Mouse (Mus musculus) heart, postnatal 14 days (tissue): ENCODE results near the gene A930004D18Rik. TPM values are rescaled to one million over a fixed set of nuclear protein-coding genes. Genes with fewer than 3 reads are reported as not detected.

Source experiments
- DNase-seq, 2 experiments: peaks; one replicate each; pipeline ENCODE4 v3.0.0; 2021 to 2022
- intact Hi-C: fragments of 180-260 bp; cut with DNase I; formaldehyde crosslinking; loops from one replicate; pipeline ENCODE4 v1.15.1; 2025
- long read RNA-seq, 2 experiments: library from polyadenylated mRNA; stranded (forward); transcript quantifications; one replicate each; pipeline ENCODE4 v2.0.0; 2021
- total RNA-seq, 2 experiments: library from RNA; stranded (reverse); gene quantifications; 2 replicates each; pipeline ENCODE4 v1.2.3; 2021

The A930004D18Rik gene
- 1 to 10 TPM; 3.1 to 4.0 TPM for total RNA-seq
- long read RNA-seq, experiment 1, partial matches to known transcripts = 1 of 5 reads
- long read RNA-seq, experiment 1, other reads (novel, unspliced or antisense) = 2 of 5 reads
- long read RNA-seq, experiment 2 = 0 reads

DNA sequence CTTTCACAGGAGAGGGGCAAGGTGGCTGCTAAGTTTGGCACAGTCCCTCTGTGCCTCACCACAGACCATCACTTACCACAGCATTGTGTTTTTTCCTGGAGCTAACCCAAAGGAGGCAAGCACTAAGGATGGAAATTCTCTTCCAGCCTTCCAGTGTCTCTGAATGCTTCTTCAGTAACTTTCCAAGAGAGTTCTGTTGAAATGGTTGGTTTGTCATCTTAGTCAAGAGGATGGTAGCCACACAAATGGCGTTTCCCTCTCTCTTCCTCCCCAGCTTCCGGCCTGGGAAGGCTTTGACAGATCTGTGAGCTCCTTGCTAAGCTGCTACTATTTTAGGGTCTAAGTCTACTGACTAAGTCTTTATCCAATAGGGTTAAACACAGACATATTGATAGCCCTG, at the start of gene A930004D18Rik:
TSS of gene A930004D18Rik (minus strand) at position 247 of the 400 bp plus-strand sequence.
- DNase-seq = no peak

DNA sequence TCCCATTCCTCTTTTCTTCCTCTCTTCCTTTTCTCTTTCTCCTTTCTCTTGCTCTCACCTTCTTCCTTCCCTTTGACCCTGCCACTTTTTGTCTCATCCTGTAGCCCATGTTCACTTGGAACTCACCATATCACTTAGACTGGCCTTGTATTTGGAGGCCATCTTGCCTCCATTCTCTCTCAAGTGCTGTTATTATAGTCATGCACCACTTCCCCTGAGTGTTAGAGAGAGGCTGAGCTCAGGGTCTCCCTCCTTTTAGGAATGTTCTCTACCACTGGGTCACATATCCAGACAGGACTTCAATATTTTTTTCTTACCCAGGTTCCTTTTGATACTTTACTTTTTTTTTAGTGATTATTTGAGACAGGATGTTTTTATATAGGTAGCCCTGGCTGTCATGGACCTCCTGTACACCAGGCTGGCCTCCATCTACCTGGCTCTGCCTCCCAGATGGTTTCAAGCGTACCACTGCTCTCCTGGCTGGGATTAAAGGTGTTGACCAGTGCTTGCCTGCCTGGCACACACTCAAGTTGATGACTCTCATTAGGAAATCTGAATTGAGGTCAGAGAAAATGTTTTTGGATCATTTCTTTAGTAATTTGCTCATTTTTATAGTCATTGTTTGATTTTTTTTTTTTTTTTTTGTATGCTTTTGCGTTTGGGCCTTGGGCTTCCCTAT, 42.8 kb upstream of the A930004D18Rik start:
- no peak for DNase-seq
- intact Hi-C loops = no loop called here

More for the DNA sequence above, at the start of gene A930004D18Rik:
- intact Hi-C loops = no loop called here

DNA sequence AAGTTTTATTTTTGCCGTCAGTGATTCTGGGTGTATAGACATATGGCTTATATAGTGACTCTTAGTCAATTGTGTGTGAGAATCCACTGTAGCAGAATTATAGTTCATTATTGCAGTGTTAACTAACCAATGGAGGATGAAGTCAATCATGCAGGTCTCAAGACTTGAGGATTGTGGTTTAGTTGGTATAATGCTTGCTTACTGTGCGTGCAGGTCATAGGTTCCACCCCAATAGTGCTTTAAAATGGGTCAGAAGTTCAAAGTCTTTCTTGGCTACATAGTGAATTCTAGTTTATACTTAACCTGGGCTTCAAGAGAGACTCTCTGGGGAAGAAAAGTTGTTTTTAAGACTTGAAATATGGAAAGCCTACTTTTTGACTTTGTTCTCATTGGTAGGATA, 34.4 kb upstream of the A930004D18Rik start:
- no peak for DNase-seq
- intact Hi-C loops = no loop called here

DNA sequence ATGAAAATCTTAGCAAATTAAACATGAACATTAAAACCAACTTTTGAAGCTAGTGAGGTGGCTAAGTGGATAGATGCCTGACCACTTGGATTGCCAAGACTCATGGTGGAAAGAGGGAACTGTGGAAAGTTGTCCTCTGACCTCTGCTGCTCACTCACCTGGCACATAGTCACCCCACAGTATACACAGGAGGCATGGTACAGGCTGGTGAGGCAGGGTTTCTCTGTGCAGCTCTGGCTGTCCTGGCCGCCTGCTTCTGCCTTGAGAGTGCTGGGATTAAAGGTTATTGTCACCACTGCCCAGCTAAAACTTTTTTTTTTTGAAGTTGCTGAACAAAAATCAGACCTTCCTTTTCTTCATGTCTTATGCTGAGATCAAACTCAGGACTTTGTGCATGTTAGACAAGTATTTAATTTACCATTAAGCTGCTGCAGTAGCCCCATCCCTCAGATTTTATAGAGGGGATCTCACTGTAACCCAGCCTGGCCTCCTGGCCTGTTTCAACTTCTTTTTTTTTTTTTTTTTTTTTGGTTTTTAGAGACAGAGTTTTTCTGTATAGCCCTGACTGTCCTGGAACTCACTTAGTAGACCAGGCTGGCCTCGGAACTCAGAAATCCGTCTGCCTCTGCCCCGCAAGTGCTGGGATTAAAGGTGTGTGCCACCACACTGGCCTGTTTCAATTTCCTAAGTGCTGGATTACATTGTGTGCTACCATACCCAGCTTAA, 30.7 kb upstream of the A930004D18Rik start:
- no peak for DNase-seq
- intact Hi-C loops = loop anchor here (10.0 kb wide), 1 partner anchor 137 kb away; no protein-coding TSS in a partner anchor

DNA sequence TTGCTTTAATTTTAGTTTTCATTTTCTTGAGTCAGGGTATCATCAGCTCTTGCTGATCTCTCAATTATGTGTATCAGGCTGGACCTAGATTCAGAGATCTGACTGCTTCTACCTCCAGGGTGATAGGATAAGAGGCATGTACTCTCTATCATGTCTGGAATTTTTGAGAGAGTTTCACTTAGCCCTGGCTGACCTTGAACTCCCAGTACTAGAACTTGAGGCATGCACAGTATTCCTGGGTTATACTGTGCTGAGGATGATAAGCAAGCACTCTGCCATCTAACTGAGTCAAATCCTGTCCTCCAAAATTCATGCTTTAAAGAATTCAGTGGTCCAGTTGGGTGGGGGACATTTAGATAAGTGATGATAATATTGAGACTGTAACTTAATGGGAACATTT, 28.9 kb upstream of the A930004D18Rik start:
- intact Hi-C loops = loop anchor here (10.0 kb wide), 1 partner anchor 138 kb away; no protein-coding TSS in a partner anchor
- no peak for DNase-seq

DNA sequence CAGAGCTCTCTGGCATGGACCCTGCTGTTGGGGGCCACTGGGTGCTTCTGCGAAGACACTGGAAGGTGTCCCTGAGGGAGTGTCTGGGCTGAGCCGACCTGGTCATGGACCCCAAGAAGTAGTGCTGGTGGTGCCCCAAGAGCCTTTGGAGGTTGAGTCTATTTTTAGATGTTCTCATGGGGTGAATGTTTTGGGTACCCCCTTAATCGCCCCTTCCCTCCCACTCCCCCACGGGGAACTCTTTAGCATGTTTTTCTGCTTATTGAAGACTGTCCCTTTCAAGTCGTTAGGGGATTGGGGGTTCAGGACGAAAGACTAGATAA, 28.1 kb upstream of the A930004D18Rik start:
- no peak for DNase-seq
- intact Hi-C loops = loop anchor here (10.0 kb wide), 1 partner anchor 139 kb away; no protein-coding TSS in a partner anchor

DNA sequence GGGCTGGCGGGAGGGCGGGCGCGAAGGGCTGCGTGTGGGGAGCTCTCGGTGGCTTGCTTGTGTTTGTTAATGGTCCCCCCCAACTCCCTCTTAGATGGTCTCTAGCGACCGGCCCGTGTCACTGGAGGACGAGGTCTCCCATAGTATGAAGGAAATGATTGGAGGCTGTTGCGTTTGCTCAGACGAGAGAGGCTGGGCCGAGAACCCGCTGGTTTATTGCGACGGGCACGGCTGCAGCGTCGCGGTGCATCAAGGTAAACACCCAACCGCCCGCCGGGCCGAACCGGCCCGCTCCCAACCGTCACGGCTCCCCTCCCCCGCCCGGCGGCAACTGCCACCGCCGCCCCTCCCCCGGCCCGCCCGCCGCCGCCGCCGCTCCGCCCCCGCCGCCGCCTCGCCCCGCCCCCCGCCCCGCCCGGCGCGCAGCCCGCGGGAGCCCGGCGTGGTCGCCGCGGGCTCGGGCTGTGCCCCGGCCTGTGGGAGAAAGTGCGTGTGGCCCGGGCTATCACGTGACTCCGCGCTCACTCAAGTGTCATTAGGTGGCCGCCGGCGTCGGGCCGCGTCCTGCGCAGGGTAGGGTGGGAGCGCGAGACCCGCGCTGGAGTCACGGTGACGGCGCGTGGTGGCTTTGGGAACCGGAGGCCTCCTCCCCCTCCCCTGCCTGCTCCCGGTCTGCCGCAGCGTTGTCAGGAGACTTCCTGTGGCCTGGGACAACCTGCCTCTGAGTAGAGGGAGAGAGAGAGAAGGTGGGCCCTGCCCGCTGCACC, 27.6 kb upstream of the A930004D18Rik start:
- intact Hi-C loops = loop anchor here (1.0 to 10.0 kb wide), 2 partner anchors 37 to 140 kb away; no protein-coding TSS in a partner anchor
- peak; percentile 82 to 87 for DNase-seq

DNA sequence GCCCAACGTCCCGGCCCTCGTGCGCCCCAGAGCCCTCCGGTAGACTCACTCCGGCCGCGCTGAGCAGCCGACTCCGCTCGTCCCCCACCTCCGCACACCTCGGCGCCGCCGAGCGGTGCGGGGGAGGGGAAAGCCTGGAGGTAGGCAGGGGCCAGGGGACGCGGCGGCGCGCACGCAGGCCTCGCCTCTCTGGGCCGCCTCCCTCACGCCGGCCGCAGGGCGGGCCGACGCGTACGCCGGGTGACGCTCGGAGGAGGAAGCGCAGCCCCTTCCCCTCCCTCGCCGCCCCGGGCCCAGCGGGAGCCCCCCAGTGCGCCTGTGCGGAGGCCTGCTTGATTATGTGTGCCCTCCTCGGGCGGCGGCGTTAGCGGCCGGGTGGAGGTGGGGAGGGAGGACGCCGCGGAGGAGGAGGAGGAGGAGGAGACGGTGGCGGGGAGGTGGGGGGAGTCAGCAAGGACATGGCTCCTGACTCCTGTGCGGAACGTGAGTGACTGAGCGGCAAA, 26.9 kb upstream of the A930004D18Rik start:
- DNase-seq = peak; percentile 94 to 95
- intact Hi-C loops = loop anchor here (1.0 to 10.0 kb wide), 2 partner anchors 36 to 140 kb away; no protein-coding TSS in a partner anchor

DNA sequence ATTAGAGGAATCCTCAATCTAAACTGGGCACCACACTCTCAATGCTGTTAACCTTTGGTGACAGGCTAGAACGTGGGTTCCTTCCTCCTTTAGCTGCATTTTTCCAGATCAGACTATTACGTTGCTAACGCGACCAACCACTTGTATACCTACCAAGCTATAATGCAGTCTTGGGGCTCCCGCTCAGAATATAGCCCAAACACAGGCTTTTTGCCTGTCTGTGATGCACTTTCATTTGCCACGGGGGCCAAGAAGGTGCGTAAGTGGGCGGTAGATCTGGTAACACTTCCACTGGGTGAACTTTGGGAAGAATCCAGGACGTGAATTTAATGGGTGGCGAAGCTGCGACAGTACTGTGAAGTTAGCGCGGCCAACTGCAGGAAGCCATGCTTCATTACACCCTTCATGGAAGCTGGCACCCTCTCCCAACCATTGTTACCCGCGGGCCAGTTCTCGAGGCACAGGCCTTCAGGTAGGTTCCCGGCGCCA, 26.3 kb upstream of the A930004D18Rik start:
- intact Hi-C loops = loop anchor here (1.0 to 10.0 kb wide), 2 partner anchors 36 to 141 kb away; no protein-coding TSS in a partner anchor
- peak in 1 of 2 experiments; percentile 62 for DNase-seq

DNA sequence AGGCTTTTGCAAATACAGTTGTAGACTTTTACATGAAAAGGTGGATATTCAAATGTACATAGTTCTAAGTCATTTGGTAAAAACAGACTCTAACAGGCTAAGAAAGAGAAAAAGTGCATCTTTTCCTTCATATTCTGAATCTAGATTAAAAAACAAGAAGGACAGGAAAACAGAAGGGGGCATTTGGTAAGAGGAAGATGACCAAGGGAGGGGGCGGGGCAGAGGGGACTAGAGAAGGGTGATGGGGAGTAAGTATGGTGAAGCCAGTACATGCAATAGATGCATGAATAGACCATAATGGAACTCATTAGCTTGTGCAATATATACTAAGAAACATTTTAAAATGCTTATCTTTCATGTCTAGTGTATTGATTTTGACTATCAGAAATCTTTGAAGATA, 22.9 kb upstream of the A930004D18Rik start:
- DNase-seq = no peak
- intact Hi-C loops = loop anchor here (10.0 kb wide), 1 partner anchor 144 kb away; no protein-coding TSS in a partner anchor

DNA sequence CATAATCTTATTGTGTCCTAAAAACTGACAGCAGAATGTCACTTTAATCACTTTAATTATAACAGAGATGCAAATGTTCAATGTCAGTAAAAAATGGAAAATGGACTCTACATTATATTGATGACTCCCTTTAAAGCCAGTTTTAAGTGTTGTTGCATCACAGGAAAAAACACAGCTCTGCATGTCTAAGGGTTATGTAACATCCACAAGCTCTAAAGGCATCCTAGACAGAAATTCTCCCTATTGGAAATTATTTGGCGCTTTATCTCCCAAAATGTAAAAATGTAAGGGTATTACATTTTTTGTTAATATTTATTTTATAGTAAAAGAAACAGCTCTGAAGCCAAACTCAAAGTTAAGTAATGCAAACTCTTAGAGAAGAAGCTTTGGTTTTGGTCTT, 22.4 kb upstream of the A930004D18Rik start:
- intact Hi-C loops = loop anchor here (10.0 kb wide), 1 partner anchor 145 kb away; no protein-coding TSS in a partner anchor

DNA sequence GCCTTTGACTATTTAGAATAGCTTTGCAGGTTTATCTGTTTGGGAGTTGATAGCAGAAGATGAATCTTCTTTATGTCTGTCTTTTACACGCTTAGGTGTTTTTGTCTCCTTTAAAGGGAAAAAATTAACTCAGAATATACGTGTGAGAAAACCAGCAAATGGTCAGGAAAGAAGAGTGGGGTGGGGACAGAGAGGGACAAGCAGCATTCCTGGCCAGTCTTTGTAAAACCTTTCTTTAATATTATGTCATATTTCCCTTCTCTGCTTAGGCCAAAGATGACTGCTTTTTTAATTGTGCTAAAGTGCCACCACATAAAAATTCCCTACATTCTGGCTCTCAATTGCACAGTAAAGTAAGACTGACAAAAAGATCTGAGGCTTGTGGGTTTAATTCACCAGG, 21.5 kb upstream of the A930004D18Rik start:
- DNase-seq = no peak

More for the DNA sequence above, 22.4 kb upstream of the A930004D18Rik start:
- DNase-seq = no peak

DNA sequence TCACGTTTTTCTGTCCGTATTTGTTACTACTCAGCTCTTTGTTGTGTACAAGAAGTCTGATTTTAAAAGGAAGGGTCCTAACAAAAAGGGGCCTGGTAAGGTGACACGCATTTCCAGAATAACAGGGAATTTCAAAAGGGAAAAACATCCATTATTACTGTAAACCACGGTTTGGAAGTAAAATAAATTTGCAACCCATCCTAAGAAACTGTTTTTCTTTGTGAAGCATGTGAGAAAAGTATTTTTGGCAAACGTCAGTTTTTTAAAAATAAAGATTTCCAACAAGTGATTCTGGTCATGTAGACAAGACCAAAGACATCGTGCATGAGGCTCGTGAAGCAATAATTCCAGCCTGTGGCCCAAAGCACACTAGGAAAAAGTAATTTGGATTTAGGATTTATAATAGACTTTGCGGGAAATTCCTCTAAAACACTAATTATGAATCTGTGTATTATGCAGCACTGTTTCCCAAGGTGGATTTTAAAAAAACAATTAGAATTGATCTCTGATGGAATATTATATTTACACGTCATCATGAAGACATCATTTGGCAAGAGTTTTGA, 20.7 kb upstream of the A930004D18Rik start:
- DNase-seq = no peak

More for the DNA sequence above, 21.5 kb upstream of the A930004D18Rik start:
- intact Hi-C loops = no loop called here

DNA sequence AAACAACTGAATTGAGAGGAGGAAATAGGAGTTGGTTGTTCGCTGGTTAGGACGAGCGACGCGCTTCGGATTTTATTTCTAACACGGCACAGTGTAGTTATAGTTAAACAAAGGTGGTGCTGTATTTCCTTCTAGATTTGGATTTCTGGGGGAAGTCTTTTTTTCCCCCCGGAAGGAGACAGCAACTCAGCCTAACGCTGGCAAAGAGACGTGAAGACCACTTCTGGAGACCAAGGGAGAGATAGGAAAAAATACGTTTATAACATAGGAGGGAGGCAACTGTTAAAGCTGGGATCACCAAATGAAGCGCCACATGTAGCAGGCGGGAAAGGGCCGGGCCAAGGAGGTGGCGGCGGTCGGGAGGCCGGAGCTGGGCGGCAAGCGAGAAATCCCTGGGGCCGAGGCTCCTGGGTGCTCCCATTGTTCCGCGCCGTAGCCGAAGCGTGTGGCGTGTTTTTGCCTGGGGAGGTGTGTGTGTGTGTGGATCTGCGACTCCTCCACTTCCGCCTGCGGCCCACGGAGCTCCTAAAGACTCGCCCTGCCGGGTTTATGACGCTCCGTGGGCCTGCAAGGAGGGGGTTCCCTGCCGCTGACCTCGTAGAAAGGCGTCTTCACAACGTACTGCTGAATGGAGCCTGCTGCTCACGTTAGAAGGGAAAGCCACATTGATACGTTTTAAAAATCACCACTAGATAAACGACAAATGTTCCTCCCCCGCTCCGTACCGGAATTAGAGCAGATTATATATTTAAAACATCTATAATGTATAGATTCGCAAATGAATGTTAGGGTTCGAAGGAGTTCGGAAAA, 20.0 kb upstream of the A930004D18Rik start:
- intact Hi-C loops = no loop called here
- DNase-seq = peak; percentile 70

More for the DNA sequence above, 20.7 kb upstream of the A930004D18Rik start:
- intact Hi-C loops = no loop called here

DNA sequence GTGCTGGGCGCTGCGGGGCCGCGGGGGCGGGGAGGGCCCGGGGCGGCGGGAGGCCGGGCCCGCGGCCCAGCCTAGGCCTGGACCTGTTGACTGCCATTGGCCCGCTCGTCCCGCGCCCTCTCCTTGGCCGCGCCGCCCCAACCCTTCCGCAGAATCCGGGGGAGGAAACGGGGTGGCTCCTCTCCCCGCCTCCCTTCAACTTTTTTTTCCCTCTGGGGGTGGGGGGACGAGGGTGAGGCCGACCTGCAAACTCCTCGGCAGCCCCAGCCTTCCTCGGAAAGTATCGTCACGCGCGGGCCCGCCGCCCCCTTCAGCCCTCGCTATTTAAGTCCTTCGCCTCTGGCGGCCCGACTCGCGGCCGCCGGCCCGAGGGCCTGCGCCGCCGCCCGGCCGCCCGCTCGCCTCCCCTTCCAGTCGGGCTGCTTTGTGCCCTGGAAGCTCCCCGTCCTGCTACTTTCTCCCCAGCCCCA, 19.3 kb upstream of the A930004D18Rik start:
- intact Hi-C loops = no loop called here
- peak; percentile 94 to 98 for DNase-seq

DNA sequence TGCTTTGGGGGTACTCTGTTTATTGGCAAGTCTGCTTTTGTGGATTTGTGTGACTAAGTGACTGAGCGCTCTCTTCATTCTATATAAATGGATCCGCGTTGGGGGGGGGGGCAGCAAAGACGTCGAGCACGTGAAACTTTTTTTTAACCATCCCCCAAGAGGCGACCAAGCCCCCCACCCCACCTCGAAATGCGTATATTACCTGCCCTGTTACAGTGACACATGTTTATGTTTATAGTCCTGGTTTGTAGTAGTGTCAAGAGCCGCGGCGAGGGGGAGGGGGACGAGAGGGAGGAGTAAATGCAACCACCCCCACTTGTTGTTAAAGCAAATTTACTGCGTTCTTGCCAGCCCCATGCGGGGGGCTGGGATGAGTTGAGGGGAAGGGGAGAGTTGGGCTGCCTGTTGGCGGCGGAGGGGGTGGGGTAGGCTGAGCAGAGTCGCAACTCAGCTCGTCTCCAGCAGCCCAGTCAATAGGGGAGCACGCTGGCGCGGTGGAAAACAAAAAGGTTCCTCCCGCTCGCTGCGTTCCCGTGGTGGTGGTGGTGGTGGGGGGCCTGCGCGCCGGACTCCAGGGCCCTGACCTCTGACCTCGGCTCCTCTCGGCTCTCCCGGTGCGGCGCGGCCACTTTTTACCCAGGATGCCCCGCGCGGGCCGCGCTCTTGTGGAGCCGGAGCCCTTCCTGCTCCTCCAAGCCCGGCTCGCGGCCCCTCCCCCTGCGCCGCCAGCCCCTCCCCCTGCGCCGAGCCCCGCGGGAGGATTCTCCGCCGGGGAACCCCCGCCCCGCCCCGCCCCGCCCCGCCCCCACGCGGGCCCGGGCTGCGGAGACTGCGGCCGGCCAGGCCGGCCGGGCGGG, 18.6 kb upstream of the A930004D18Rik start:
- peak in 1 of 2 experiments; percentile 97 for DNase-seq
- intact Hi-C loops = no loop called here

DNA sequence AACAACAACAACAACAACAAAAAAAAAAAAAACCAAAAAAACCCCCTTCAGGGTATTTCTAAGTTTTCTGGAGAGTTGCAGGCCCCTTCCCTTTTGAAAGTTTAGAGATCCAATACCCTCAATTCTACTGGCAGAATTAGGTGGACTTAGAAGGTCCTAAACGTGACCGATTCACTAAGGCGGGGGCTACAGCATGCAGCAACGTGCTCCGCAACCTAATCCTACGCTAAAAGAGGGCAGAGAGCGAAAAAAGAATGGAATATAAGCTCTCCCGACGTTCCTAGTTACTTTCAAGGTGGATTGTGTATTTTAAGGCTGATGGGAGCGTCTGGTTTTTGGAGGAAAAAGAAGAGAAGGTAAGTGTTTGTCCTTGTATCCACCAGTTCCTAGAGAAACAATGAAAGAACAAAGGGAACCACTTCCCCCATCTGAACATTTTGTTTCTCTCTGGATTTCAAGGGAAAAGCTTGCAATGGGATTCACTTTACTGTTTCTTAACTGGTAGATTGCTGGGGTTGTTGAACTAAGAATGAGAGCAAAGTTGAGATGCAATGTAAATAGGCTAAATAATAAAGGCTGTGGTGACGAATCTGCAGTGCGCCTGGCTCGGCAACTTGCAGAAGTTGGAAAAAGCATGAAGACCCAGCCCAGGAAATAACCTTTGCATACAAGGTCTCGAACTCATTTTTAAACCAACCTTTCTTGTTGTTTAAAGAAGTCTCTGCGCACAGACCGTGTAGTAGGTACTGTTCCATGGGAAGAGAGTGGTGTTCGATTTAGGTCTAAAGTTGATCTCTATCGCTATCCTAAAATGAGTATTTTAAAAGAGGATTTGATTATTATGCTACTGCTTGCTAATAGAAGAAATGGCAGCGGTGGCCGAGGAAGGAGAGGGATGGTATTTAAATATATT, 17.7 kb upstream of the A930004D18Rik start, which contains the start of gene Mllt10:
TSS of gene Mllt10 (plus strand) at position 222 of the 913 bp plus-strand sequence.
- DNase-seq = no peak
- intact Hi-C loops = no loop called here
